Mouse (Mus musculus) heart, postnatal 36 days (tissue): ENCODE results near the gene Nek9. TPM values are rescaled to one million over a fixed set of nuclear protein-coding genes. Genes with fewer than 3 reads are reported as not detected.
"Not testable (repeated sequence)": the region's sequence is repeated elsewhere in the genome, so short reads cannot be mapped to it uniquely, and the experiment has no call there.

Experiments used
- DNase-seq, 2 experiments: peaks; one replicate each; pipeline ENCODE4 v3.0.0; 2021 to 2022
- intact Hi-C: fragments of 180-260 bp; cut with DNase I; formaldehyde crosslinking; loops from one replicate; pipeline ENCODE4 v1.15.1; 2025
- total RNA-seq, 2 experiments: library from RNA; stranded (reverse); gene quantifications; 2 replicates each; pipeline ENCODE4 v1.2.3; 2021

The Nek9 gene
- total RNA-seq, 2 experiments from 2014 or later, result 100 to 106 TPM

DNA sequence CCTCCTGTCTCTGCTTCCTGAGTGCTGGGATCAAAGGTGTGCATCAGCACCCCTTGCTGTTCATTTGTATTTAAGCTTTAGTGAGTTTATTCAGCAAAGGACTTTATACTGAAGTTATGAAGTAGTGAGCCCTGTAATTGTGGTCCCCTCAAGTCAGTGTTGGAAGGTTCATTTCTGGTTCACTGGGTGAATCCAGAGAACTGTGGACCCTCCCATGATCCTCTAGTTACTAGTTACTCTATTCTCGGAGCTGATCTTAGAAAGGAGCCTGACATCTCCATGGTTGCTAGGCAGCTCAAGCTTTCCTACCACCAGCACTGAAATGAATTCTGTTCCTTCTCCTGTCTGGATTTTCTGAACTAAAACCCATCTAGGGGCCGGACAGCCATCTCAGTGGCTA, 43.7 kb downstream of the Nek9 start:
- intact Hi-C loops, result no loop called here
- no peak for DNase-seq

- intact Hi-C loops, result no loop called here
- DNase-seq, result no peak
These were observed 46.3 kb downstream of the Nek9 start for GRCm38 (mm10) chr12:85292906-85293305.

GRCm38 (mm10) chr12:85292288-85292687, 46.9 kb downstream of the Nek9 start:
- intact Hi-C loops, result no loop called here
- no peak for DNase-seq

DNA sequence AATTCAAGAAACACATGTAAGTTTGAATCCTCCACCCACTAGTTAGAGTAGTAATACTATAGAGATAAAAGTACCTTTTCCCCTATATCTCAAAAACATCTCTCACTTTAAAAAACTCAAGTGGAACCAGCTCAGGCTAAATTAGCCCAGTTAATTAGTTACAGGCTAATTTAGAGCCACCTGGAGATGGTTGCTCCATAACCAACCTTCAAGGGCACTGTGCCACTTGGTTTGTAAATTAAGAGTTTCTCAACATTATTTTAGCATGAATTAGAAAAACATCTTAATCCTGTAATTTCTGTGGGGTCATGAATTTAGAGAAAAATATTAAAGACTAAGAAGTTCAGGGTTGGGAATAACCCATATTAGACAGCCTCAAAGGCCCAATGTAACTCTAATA, 47.6 kb downstream of the Nek9 start:
- DNase-seq, result no peak
- intact Hi-C loops, result no loop called here

DNA sequence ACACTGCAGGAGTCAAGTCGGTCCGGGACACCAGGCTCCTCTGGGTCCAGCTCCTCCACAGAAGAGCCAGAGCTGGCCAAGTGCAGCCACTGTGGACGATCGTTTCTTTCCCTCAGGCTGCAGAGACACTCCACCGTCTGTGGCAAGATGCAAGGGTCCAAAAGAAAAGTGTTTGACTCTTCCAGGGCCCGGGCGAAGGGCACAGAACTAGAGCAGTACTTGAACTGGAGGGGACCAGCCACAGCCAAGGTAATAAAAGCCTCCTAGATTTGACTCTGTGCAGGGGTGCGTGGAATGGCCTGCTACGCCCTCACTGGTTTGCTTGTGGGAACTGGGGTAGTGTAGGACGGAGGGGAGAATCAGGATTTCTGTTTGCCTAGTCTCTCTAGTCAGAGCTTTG, 48.5 kb downstream of the Nek9 start:
- intact Hi-C loops, result no loop called here
- no peak for DNase-seq

DNA sequence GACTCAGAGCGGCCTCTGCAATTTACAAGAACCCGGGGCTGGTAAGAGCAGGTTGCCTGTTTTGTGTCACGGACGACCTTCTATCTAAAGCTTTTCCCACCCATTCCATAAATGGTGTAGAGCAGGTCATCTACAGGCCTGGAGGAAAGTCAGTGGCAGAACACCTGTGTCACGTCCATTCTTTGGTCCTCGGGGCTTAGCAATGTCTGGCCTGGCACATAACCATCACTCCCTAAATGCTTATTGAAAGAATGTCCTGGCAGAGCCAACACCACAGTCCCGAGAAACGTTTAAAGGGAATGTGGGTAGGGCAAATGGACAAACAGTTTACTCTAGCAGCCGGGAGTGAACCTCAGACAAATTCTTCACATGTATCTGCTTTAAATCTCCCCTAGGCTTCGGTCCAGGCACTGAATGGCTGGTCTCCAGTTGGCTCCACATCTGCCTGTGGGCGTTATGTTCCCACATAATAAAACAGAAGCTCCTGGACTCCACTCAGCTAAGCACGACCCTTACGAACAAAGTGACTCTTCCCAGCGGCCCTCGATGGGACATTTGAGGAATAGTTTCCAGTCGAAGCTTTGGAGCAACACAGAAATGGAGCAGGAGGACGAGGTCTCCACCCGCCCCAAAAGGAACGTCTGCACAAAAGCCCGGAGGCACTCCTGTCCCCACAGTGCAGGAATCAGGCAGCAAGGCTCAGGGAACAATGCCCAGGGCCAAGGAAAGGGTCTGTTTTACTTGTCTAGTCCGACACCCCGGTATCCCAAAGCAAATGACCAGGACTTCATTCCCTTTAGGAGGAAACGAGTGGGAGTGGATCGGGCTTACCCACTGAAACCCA, 49.8 kb downstream of the Nek9 start:
- peak in 1 of 2 experiments; percentile 45 for DNase-seq

DNA sequence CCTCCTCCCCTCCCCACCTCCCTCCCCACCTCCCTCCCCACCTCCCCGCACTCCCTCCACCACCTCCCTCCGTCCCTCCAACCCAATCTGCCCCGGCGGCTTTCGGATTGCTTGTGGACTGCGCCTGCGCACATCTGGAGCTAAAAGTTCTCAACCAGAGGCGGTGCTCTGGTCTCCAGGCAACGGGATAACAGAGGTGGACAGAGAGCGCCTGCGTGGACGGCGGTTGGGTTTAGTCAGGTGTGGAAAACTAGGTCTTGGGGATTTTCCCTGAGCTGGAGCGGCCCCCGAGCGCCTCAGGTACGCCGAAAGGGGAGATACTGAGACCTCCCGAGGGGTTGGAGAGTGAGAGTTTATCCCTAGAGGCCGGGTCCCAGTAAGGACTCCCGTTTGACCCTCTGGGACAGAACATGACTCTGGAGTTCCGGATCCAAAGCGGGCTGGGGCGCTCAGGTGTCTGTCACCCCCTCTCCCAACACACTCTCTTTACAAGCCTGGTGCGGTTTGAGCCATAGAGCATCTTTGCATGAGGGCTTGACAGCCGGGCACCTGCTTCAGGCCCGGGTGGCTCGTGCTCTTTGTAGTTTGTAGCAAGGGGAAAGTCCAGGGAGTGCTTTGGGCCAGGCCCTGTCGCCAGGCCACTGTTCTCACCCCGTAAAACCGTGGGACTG, 50.5 kb downstream of the Nek9 start, which contains the start of gene Zc2hc1c:
Gene Zc2hc1c (plus strand): TSS at position 106 of the 671 bp plus-strand sequence.
- DNase-seq, result peak; percentile 86 to 87

More for the DNA sequence above, 49.8 kb downstream of the Nek9 start:
- intact Hi-C loops, result loop anchor here (5.0 kb wide), 1 partner anchor 117 kb away; no protein-coding TSS in a partner anchor

GRCm38 (mm10) chr12:85287809-85288485, 51.2 kb downstream of the Nek9 start, which contains the start of gene Acyp1:
TSS of gene Acyp1 (minus strand) at chr12:85288438.
- intact Hi-C loops, result loop anchor here (1.0 to 5.0 kb wide), 2 partner anchors 8 to 116 kb away; no protein-coding TSS in a partner anchor
- DNase-seq, result peak; percentile 53 to 73

More for the DNA sequence above, 50.5 kb downstream of the Nek9 start, which contains the start of gene Zc2hc1c:
- intact Hi-C loops, result loop anchor here (1.0 to 5.0 kb wide), 2 partner anchors 8 to 116 kb away; no protein-coding TSS in a partner anchor

DNA sequence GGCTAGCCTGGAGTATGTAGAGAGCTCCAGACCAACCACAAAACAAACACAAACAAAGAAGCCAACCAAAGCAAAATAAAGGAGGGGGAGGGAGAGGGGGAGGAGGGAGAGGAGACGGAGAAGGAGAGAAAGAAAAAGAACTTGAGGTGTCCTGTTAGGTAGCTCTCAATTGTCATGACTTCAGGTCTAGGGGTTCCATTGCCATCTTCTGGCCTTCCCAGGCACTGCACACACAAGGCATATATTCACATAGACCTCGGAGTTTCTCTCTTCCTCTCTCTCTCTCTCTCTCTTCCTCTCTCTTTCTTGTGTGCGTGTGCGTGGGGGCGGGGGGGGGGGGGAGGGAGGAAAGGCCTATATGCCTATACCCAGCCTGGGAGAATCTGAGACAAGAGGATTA, 52.2 kb downstream of the Nek9 start:
- intact Hi-C loops, result loop anchor here (5.0 kb wide), 1 partner anchor 115 kb away; no protein-coding TSS in a partner anchor
- DNase-seq, result no peak

- intact Hi-C loops, result loop anchor here (5.0 kb wide), 1 partner anchor 113 kb away; no protein-coding TSS in a partner anchor
These were observed 54.2 kb downstream of the Nek9 start for GRCm38 (mm10) chr12:85284996-85285395.

GRCm38 (mm10) chr12:85284331-85284730, 54.8 kb downstream of the Nek9 start:
- DNase-seq, result no peak
- intact Hi-C loops, result no loop called here

More at GRCm38 (mm10) chr12:85284996-85285395, 54.2 kb downstream of the Nek9 start:
- no peak for DNase-seq

DNA sequence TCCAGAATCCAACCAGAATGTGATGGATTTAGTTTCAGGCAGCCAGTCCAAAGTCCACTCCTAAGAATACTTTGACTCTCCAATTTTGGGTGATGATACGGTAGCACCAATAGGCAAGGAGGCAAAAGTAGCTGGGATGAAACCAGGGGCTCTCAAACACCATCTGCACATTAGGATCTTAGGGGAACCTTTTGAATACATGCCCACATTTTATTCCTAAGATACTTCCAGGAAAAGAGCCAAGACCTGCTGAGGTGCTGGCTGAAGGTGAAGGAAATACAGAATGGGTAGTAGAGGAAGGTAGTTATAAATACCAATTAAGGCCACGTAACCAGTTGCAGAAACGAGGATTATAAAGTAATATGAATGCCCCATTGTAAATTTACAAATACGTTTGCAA, 57.4 kb downstream of the Nek9 start:
- intact Hi-C loops, DNase-seq: not testable (repeated sequence)

DNA sequence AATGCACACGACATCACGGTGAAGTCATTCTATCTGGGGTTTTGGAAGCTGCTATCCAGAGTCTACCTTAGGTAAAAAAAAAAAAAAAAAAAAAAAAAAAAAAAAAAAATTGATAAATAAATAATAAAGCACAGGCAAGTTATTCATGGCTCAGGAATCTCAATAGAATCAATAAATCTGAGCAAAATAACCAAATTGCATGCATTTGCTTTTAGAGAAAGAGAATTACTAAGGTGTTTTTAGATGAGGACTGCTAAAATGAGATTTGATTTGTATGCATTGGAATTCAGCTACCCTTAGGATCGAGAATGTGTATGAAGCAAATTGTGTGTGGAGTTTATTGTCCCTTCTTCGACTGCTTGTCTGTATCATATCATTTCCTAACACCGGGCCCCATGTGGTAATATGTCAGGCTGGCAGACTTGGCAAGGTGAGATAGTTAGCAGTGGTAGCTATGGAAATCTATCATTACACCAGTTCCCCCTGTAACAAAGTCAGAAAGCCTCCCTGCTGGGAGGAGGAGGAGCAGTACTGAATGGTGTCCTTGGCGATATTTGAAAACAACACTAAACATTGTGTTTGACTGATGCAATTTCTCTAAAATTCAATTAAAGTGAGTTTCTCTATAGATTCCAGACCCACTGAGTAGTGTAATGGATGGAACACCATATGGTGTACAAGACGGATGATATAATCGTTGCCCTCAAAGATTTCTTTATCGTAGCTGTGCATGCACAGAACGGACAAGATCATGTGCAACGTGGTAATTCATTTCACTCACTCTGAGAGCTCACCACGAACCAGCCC, 58.1 kb downstream of the Nek9 start:
- intact Hi-C loops, result loop anchor here (1.0 kb wide), 1 partner anchor 7 kb away; the partner anchor contains the start of genes Acyp1 and Zc2hc1c
- no peak for DNase-seq

DNA sequence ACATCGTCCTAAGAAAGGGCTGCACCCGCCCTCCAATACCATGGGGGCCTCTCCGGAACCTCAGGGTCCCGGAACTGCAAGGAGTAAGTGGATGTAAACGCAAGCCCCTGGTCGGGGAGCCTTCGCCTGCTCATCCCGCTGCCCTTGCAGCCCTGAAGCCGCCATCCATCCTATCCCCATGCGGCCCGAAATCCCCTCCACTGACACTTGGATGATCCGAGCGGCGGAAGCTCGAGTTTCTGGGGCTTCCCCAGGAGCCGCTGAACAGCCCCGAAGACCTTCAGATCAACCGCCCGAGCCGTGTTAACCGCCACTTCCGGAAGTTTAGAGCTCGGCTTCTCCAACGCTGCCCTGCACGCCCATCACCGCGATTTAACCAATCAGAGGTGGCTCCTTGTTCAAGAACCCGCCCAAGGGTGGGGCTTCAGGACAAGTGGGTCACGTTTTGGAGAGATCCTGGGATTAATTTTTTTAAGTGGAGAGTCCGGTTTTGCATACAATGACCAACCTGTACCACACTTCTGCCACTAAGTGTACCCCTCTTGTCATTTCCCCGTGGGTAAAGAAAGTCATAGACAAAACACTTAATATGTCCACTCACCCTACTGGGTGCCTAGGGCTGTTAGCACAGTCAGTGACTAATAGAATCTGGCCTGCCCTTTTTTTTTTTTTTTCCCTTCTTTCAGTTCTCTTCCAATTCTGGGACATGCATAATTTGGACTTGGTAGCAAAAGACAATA, 58.9 kb downstream of the Nek9 start:
- intact Hi-C loops, result loop anchor here (1.0 kb wide), 1 partner anchor 8 kb away; the partner anchor contains the start of genes Acyp1 and Zc2hc1c
- peak; percentile 98 to 99 for DNase-seq

DNA sequence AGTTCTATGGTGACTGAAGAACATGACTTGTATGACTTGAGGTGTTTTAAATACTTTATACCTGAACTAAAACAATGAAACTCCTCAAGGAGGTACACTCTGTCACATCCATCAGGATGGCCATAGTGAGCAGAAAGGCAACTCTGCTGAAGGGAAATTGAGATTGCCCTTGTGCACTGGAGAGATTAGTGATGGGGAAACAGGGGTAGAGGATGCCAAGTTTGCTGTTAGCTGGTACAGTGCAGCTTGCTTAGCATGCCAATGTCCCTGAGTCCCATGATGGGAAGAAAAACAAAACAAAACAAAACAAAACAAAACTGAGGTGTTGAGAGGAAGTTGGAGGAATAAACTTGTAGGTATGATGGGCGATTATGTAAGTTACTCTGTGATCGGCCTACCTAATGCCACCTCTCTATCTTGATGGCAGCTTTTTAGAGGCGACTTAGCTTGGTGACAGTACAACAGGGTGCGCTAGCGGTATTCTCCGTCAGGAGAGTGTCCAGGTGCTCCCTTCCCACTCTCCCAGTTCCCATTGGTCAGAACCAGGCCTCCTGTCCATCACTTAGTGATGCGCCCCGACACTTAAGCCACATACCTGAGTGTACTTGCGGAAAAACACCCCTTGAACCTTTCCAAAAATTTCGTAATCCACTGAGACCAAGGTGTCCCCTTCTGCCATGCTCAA, 59.6 kb downstream of the Nek9 start:
- DNase-seq, result no peak
- intact Hi-C loops, result loop anchor here (1.0 to 2.0 kb wide), 2 partner anchors 9 to 61 kb away; partner anchors contain the start of genes Acyp1, Eif2b2 and Zc2hc1c

GRCm38 (mm10) chr12:85278919-85279318, 60.2 kb downstream of the Nek9 start:
- no peak for DNase-seq
- intact Hi-C loops, result loop anchor here (2.0 kb wide), 1 partner anchor 60 kb away; the partner anchor contains the start of gene Eif2b2

DNA sequence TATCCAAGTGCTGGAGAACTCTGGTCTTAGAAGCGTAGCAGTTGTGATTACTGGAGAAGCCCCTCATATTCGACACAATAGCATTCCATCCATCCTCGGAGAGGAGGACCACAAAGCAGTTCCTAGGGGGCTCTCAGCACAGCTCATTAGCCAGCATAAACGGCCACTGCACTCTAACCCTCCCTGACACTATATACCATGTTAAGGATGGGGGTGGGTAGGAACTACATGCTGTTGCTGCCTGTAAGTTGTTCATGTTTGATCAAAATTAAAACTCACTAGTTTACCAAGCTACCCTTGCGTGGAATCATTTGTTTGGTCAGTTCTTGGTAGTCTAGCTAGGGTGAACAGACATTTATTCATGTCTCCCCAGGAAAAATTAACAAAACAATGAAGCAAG, 62.9 kb downstream of the Nek9 start:
- intact Hi-C loops, result no loop called here
- no peak for DNase-seq

DNA sequence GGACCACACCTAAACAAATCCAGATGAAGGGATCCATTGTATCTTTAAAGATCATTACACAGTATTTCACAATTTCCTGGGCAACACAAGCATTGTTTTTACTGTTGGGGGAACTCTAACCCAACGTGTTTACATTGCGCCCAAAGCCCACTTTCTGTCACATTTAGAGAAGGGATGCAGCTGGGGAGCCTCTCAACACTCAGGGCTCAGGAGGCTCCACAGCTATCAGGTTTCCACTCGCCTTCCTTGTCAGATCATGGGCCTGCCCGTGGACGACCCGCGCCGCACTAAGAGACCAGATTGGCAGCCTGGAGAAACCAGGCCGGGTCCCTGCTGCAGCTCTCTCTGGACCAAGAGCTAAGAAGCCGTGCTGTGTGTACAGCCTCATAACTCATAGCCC, 65.7 kb downstream of the Nek9 start:
- no peak for DNase-seq
- intact Hi-C loops, result no loop called here
